Mouse (Mus musculus): ENCODE data around the gene Mical2. TPM values are rescaled to one million over a fixed set of nuclear protein-coding genes. Genes with fewer than 3 reads are reported as not detected.

The Mical2 gene
- total and polyA plus RNA-seq, 3 experiments: not detected

- Histone ChIP-seq H3K4me2 (ENCODE audit: insufficient read depth, low read depth, poor library complexity, severe bottlenecking) (no peak overlapping the region), H3K9ac (ENCODE audit: insufficient read depth, low read depth) (no peak overlapping the region), H3K36me3 (replicated peaks in 1 of 2; ENCODE audit: control insufficient read depth in 1 of 2, insufficient read depth in 1 of 2, low read length in 1 of 2) (no peaks in the 10 kb centered on the region), H3K79me2 (replicated peaks; ENCODE audit: control insufficient read depth, extremely low read depth, insufficient read depth, poor library complexity, severe bottlenecking) (no peaks in the 10 kb centered on the region), H3K27ac (ENCODE audit: insufficient read depth, low read depth) (no peak overlapping the region), H3K9me3 (replicated peaks; ENCODE audit: low read length) (peaks cover 5% of the 10 kb centered on the region), H3K27me3 (replicated peaks) (peaks cover 99% of the 10 kb centered on the region), H3K4me3 (replicated peaks in 1 of 3; ENCODE audit: low read depth in 2 of 3, low read length in 2 of 3, poor library complexity in 1 of 3) (no peak overlapping the region), H3K4me1 (ENCODE audit: control insufficient read depth in 1 of 2, insufficient read depth in 2 of 2) (no peaks in the 10 kb centered on the region)
- no peak for TF ChIP-seq JUN (IDR thresholded peaks at IDR 0.05; ENCODE audit: insufficient read depth, low read depth, low read length)
- TF ChIP-seq BHLHE40 (IDR thresholded peaks at IDR 0.05; ENCODE audit: low read depth, low read length): no peak
- TF ChIP-seq TBP (conservative IDR thresholded peaks at IDR 0.05; ENCODE audit: low read depth, low read length): no peak
- no peak for TF ChIP-seq MAX (IDR thresholded peaks at IDR 0.05; ENCODE audit: low read length)
- no peak for TF ChIP-seq ETS1 (conservative IDR thresholded peaks at IDR 0.05; ENCODE audit: low read depth, low read length)
- TF ChIP-seq POLR2AphosphoS2 (IDR thresholded peaks at IDR 0.05; ENCODE audit: low read depth, low read length): no peak
- no peak for TF ChIP-seq ZC3H11A (IDR thresholded peaks at IDR 0.05; ENCODE audit: low read depth, low read length)
- TF ChIP-seq ZMIZ1 (IDR thresholded peaks at IDR 0.05; ENCODE audit: low read depth, low read length): no peak
- no peak for TF ChIP-seq MYC (IDR thresholded peaks at IDR 0.05; ENCODE audit: low read depth, low read length)
- TF ChIP-seq IRF4 (IDR thresholded peaks at IDR 0.05; ENCODE audit: low read depth, low read length): no peak
- TF ChIP-seq MEF2A (IDR thresholded peaks at IDR 0.05; ENCODE audit: borderline replicate concordance, low read depth, low read length): no peak
- no peak for TF ChIP-seq USF1 (IDR thresholded peaks at IDR 0.05; ENCODE audit: low read depth, low read length)
- no peak for TF ChIP-seq RAD21 (IDR thresholded peaks at IDR 0.05; ENCODE audit: low read depth, low read length)
- no peak for TF ChIP-seq GABPA (IDR thresholded peaks at IDR 0.05; ENCODE audit: insufficient replicate concordance, low read depth, low read length)
- TF ChIP-seq ZNF384 (IDR thresholded peaks at IDR 0.05; ENCODE audit: low read depth, low read length): no peak
- TF ChIP-seq CTCF (conservative IDR thresholded peaks at IDR 0.05 in 1 of 2, IDR thresholded peaks at IDR 0.05 in 1 of 2; ENCODE audit: low read depth in 2 of 2, low read length in 2 of 2): no peak
- TF ChIP-seq E2F4 (IDR thresholded peaks at IDR 0.05; ENCODE audit: insufficient replicate concordance, low read depth, low read length): no peak
- TF ChIP-seq RCOR1 (conservative IDR thresholded peaks at IDR 0.05; ENCODE audit: low read depth, low read length): no peak
- dilution Hi-C loops (cut with MboI; ENCODE audit: extremely low pct_ligation_motif_present, extremely low pct_unique_long_range_greater_than_20kb, low sequenced_read_pairs) (no loop called here), in situ Hi-C loops (cut with MboI; ENCODE audit: low pct_ligation_motif_present, low pct_unique_long_range_greater_than_20kb, low sequenced_read_pairs) (no loop called here)
- no peak for DNase-seq (ENCODE audit: extremely low read depth)
Observed at GRCm38 (mm10) chr7:112238768-112239728, 13.4 kb downstream of the Mical2 start.

GRCm38 (mm10) chr7:112240748-112241147 lies 15.1 kb downstream of the Mical2 start:
- no peaks in the 10 kb centered on the region for H3K79me2 ChIP-seq (replicated peaks; ENCODE audit: control insufficient read depth, extremely low read depth, insufficient read depth, poor library complexity, severe bottlenecking)
- H3K9me3 ChIP-seq (replicated peaks; ENCODE audit: low read length): peaks cover 5% of the 10 kb centered on the region
- no peak overlapping the region for H3K27ac ChIP-seq (ENCODE audit: insufficient read depth, low read depth)
- H3K4me2 ChIP-seq (ENCODE audit: insufficient read depth, low read depth, poor library complexity, severe bottlenecking): no peak overlapping the region
- H3K4me3 ChIP-seq (replicated peaks in 1 of 3; ENCODE audit: low read depth in 2 of 3, low read length in 2 of 3, poor library complexity in 1 of 3): no peak overlapping the region
- H3K27me3 ChIP-seq (replicated peaks): peaks cover 99% of the 10 kb centered on the region
- H3K36me3 ChIP-seq (replicated peaks in 1 of 2; ENCODE audit: control insufficient read depth in 1 of 2, insufficient read depth in 1 of 2, low read length in 1 of 2): no peaks in the 10 kb centered on the region
- in situ Hi-C loops (cut with MboI; ENCODE audit: low pct_ligation_motif_present, low pct_unique_long_range_greater_than_20kb, low sequenced_read_pairs): no loop called here
- TF ChIP-seq MAX (IDR thresholded peaks at IDR 0.05; ENCODE audit: low read length) (no peak), NELFE (IDR thresholded peaks at IDR 0.05; ENCODE audit: low read depth, low read length) (no peak), HCFC1 (IDR thresholded peaks at IDR 0.05; ENCODE audit: low read depth, low read length) (no peak), GABPA (IDR thresholded peaks at IDR 0.05; ENCODE audit: insufficient replicate concordance, low read depth, low read length) (no peak), E2F4 (IDR thresholded peaks at IDR 0.05; ENCODE audit: insufficient replicate concordance, low read depth, low read length) (no peak), RAD21 (IDR thresholded peaks at IDR 0.05; ENCODE audit: low read depth, low read length) (no peak), KAT2A (IDR thresholded peaks at IDR 0.05; ENCODE audit: insufficient replicate concordance, low read length) (no peak), ELF1 (IDR thresholded peaks at IDR 0.05; ENCODE audit: low read depth, low read length) (no peak)
- DNase-seq (ENCODE audit: extremely low read depth): no peak
- dilution Hi-C loops (cut with MboI; ENCODE audit: extremely low pct_ligation_motif_present, extremely low pct_unique_long_range_greater_than_20kb, low sequenced_read_pairs): no loop called here
- no peaks in the 10 kb centered on the region for H3K4me1 ChIP-seq (ENCODE audit: control insufficient read depth in 1 of 2, insufficient read depth in 2 of 2)
- H3K9ac ChIP-seq (ENCODE audit: insufficient read depth, low read depth): no peak overlapping the region

Data from CH12.LX (cell line).